Mouse (Mus musculus): ENCODE measurements around the gene Cux1. TPM values are rescaled to one million over a fixed set of nuclear protein-coding genes. Genes with fewer than 3 reads are reported as not detected.

The Cux1 gene
- polyA plus RNA-seq, 1 experiment = 42.1 TPM

DNA sequence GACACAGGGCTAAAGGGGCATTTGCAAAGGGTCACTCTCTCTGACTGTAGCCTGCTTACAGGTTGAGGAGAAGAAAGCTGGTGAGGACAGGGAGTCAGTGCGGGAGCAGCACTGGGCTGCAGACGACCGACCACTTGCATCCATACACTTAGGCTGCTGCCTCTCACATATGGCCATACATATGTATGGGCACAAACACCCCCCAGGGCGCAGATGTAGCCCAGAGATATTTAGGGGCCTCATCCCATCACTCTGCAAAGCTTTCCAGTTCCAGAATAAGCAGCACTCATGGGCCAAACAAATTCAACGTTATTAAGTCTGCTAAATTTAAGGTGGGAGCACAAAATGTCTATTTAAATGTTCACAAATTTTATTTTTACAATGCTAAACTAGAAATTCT, 261.0 kb downstream of the Cux1 start:
- Histone ChIP-seq H3K36me3 (ENCODE audit: control insufficient read depth, insufficient read depth, low read length) (peaks cover 65% of the 10 kb centered on the region), H3K4me1 (ENCODE audit: control insufficient read depth, insufficient read depth, insufficient read length, low read length) (no peaks in the 10 kb centered on the region), H3K27me3 (ENCODE audit: control insufficient read depth, insufficient read depth, low read length) (no peaks in the 10 kb centered on the region), H3K27ac (ENCODE audit: insufficient read depth, low read depth, low read length) (no peak overlapping the region), H3K4me3 (ENCODE audit: low read depth, low read length) (no peak overlapping the region)
- 93% methylated on average over 5 of the region's 5 CpGs for WGBS
- TF ChIP-seq POLR2A (IDR thresholded peaks at IDR 0.05; ENCODE audit: low read depth, low read length) = no peak
- no peak for TF ChIP-seq CTCF (IDR thresholded peaks at IDR 0.05; ENCODE audit: extremely low read depth, insufficient read length, insufficient replicate concordance, low read depth, low read length)

DNA sequence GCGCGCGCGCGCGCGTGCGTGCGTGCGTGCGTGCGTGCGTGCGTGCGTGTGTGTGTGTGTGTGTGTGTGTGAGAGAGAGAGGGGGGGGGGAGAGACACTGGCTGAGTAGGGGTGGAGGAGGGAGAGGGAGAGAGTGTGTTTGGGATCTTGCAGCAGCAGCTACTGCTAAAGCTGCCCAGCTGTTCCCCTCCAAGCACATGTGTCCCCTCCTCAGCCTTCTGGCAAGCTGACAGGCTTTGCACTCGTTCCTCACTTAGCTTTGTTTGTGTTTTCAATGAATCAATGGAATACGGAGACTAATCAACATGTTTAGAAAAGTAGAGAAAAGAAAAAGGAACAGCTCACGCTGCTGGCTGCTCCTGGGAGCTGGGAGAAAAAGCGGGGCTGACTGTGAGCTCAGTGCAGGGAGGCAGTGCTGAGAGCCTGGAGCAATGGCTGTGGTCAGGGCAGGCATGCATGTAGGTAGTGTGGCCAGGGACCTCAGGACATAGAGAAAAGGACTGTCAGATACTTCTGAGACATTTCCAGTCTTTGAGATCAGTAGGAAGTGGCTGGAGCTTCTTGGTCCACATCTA, 263.8 kb downstream of the Cux1 start:
- 84% methylated on average over 19 of the region's 19 CpGs for WGBS
- TF ChIP-seq CTCF (IDR thresholded peaks at IDR 0.05; ENCODE audit: extremely low read depth, insufficient read length, insufficient replicate concordance, low read depth, low read length) (no peak), POLR2A (IDR thresholded peaks at IDR 0.05; ENCODE audit: low read depth, low read length) (no peak)
- Histone ChIP-seq H3K4me1 (ENCODE audit: control insufficient read depth, insufficient read depth, insufficient read length, low read length) (no peaks in the 10 kb centered on the region), H3K4me3 (ENCODE audit: low read depth, low read length) (no peak overlapping the region), H3K36me3 (ENCODE audit: control insufficient read depth, insufficient read depth, low read length) (peaks cover 61% of the 10 kb centered on the region), H3K27ac (ENCODE audit: insufficient read depth, low read depth, low read length) (no peak overlapping the region), H3K27me3 (ENCODE audit: control insufficient read depth, insufficient read depth, low read length) (no peaks in the 10 kb centered on the region)

GRCm38 (mm10) chr5:136300880-136301279, 266.4 kb downstream of the Cux1 start:
- Histone ChIP-seq H3K27ac (ENCODE audit: insufficient read depth, low read depth, low read length) (no peak overlapping the region), H3K36me3 (ENCODE audit: control insufficient read depth, insufficient read depth, low read length) (peaks cover 45% of the 10 kb centered on the region), H3K27me3 (ENCODE audit: control insufficient read depth, insufficient read depth, low read length) (no peaks in the 10 kb centered on the region), H3K4me3 (ENCODE audit: low read depth, low read length) (no peak overlapping the region), H3K4me1 (ENCODE audit: control insufficient read depth, insufficient read depth, insufficient read length, low read length) (no peaks in the 10 kb centered on the region)
- WGBS = 92% methylated on average over 6 of the region's 6 CpGs
- TF ChIP-seq POLR2A (IDR thresholded peaks at IDR 0.05; ENCODE audit: low read depth, low read length) (no peak), CTCF (IDR thresholded peaks at IDR 0.05; ENCODE audit: extremely low read depth, insufficient read length, insufficient replicate concordance, low read depth, low read length) (no peak)

GRCm38 (mm10) chr5:136297691-136298090, 269.6 kb downstream of the Cux1 start:
- TF ChIP-seq POLR2A (IDR thresholded peaks at IDR 0.05; ENCODE audit: low read depth, low read length) = no peak
- no peak for TF ChIP-seq CTCF (IDR thresholded peaks at IDR 0.05; ENCODE audit: extremely low read depth, insufficient read length, insufficient replicate concordance, low read depth, low read length)
- no peak overlapping the region for H3K27ac ChIP-seq (ENCODE audit: insufficient read depth, low read depth, low read length)
- no peak overlapping the region for H3K4me3 ChIP-seq (ENCODE audit: low read depth, low read length)
- no peaks in the 10 kb centered on the region for H3K27me3 ChIP-seq (ENCODE audit: control insufficient read depth, insufficient read depth, low read length)
- H3K4me1 ChIP-seq (ENCODE audit: control insufficient read depth, insufficient read depth, insufficient read length, low read length) = peaks cover 7% of the 10 kb centered on the region; the same call in 1 of the 2 replicates
- 89% methylated on average over 6 of the region's 6 CpGs for WGBS
- H3K36me3 ChIP-seq (ENCODE audit: control insufficient read depth, insufficient read depth, low read length) = peaks cover 25% of the 10 kb centered on the region

GRCm38 (mm10) chr5:136296911-136297310, 270.4 kb downstream of the Cux1 start:
- no peaks in the 10 kb centered on the region for H3K27me3 ChIP-seq (ENCODE audit: control insufficient read depth, insufficient read depth, low read length)
- peaks cover 10% of the 10 kb centered on the region; the same call in 1 of the 2 replicates for H3K4me1 ChIP-seq (ENCODE audit: control insufficient read depth, insufficient read depth, insufficient read length, low read length)
- TF ChIP-seq CTCF (IDR thresholded peaks at IDR 0.05; ENCODE audit: extremely low read depth, insufficient read length, insufficient replicate concordance, low read depth, low read length) (no peak), POLR2A (IDR thresholded peaks at IDR 0.05; ENCODE audit: low read depth, low read length) (no peak)
- no peak overlapping the region for H3K27ac ChIP-seq (ENCODE audit: insufficient read depth, low read depth, low read length)
- WGBS = 85% methylated on average over 4 of the region's 4 CpGs
- peaks cover 21% of the 10 kb centered on the region for H3K36me3 ChIP-seq (ENCODE audit: control insufficient read depth, insufficient read depth, low read length)
- H3K4me3 ChIP-seq (ENCODE audit: low read depth, low read length) = no peak overlapping the region

DNA sequence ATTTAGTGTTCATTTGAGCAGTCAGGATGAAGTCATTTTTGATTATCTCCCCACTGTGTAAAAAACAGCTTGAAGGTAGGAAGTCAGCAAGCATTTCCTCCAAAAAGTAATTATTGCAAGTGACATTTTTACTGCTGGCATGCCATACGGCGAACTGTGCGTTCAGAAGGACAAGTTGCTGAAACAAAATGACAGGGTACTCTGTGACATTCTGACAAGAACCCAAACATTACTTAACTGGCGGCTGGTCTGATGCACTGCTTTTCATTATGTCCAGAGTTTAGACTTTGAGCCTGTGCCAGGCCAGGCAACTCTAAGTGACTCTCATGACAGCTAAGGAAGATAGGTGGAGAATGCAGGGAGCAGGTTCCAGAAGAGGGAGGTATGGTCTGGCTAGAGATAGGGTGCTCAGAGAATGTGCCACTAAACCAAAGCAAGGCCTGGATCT, 274.3 kb downstream of the Cux1 start:
- 63% methylated on average over 4 of the region's 4 CpGs for WGBS
- H3K36me3 ChIP-seq (ENCODE audit: control insufficient read depth, insufficient read depth, low read length) = peaks cover 5% of the 10 kb centered on the region
- no peak for TF ChIP-seq CTCF (IDR thresholded peaks at IDR 0.05; ENCODE audit: extremely low read depth, insufficient read length, insufficient replicate concordance, low read depth, low read length)
- TF ChIP-seq POLR2A (IDR thresholded peaks at IDR 0.05; ENCODE audit: low read depth, low read length) = no peak
- peaks cover 10% of the 10 kb centered on the region; the same call in 1 of the 2 replicates for H3K4me1 ChIP-seq (ENCODE audit: control insufficient read depth, insufficient read depth, insufficient read length, low read length)
- no peak overlapping the region for H3K4me3 ChIP-seq (ENCODE audit: low read depth, low read length)
- H3K27ac ChIP-seq (ENCODE audit: insufficient read depth, low read depth, low read length) = no peak overlapping the region
- no peaks in the 10 kb centered on the region for H3K27me3 ChIP-seq (ENCODE audit: control insufficient read depth, insufficient read depth, low read length)

GRCm38 (mm10) chr5:136292361-136292760, 274.9 kb downstream of the Cux1 start:
- TF ChIP-seq CTCF (IDR thresholded peaks at IDR 0.05; ENCODE audit: extremely low read depth, insufficient read length, insufficient replicate concordance, low read depth, low read length) = no peak
- no peak for TF ChIP-seq POLR2A (IDR thresholded peaks at IDR 0.05; ENCODE audit: low read depth, low read length)
- no peaks in the 10 kb centered on the region for H3K27me3 ChIP-seq (ENCODE audit: control insufficient read depth, insufficient read depth, low read length)
- peaks cover 10% of the 10 kb centered on the region; the same call in 1 of the 2 replicates for H3K4me1 ChIP-seq (ENCODE audit: control insufficient read depth, insufficient read depth, insufficient read length, low read length)
- no peak overlapping the region for H3K4me3 ChIP-seq (ENCODE audit: low read depth, low read length)
- H3K36me3 ChIP-seq (ENCODE audit: control insufficient read depth, insufficient read depth, low read length) = peaks cover 3% of the 10 kb centered on the region; the same call in 1 of the 2 replicates
- 58% methylated on average over 2 of the region's 2 CpGs for WGBS
- no peak overlapping the region for H3K27ac ChIP-seq (ENCODE audit: insufficient read depth, low read depth, low read length)
